Mouse (Mus musculus): ENCODE measurements around the gene Tmem39a. TPM values are rescaled to one million over a fixed set of nuclear protein-coding genes. Genes with fewer than 3 reads are reported as not detected.

The Tmem39a gene
- polyA plus RNA-seq, 1 experiment from 2014 or later, result 47.1 TPM

- H3K27me3 ChIP-seq, result no peaks in the 10 kb centered on the region
- peak; percentile 53 for ATAC-seq
- H3K9ac ChIP-seq (replicated peaks), result no peak overlapping the region
- H3K4me2 ChIP-seq (replicated peaks), result no peak overlapping the region
- H3K36me3 ChIP-seq, result no peaks in the 10 kb centered on the region
- H3K9me3 ChIP-seq, result no peaks in the 10 kb centered on the region
- no peak overlapping the region for H3K4me3 ChIP-seq (replicated peaks)
- WGBS, result 15% methylated on average over 6 of the region's 6 CpGs
- H3K27ac ChIP-seq, result no peak overlapping the region
- H3K4me1 ChIP-seq (replicated peaks), result peaks cover 3% of the 10 kb centered on the region; the same call in 1 of the 2 replicates
Measured at GRCm38 (mm10) chr16:38619054-38619453, 60.6 kb downstream of the Tmem39a start.

- Histone ChIP-seq H3K4me1 (replicated peaks) (peaks cover 3% of the 10 kb centered on the region; the same call in 1 of the 2 replicates), H3K9me3 (no peaks in the 10 kb centered on the region), H3K36me3 (no peaks in the 10 kb centered on the region), H3K4me3 (replicated peaks) (no peak overlapping the region), H3K4me2 (replicated peaks) (no peak overlapping the region), H3K27me3 (no peaks in the 10 kb centered on the region), H3K9ac (replicated peaks) (no peak overlapping the region), H3K27ac (no peak overlapping the region)
- 96% methylated on average over 16 of the region's 16 CpGs for WGBS
- no peak for ATAC-seq
Measured at GRCm38 (mm10) chr16:38620696-38621450, 62.4 kb downstream of the Tmem39a start.

GRCm38 (mm10) chr16:38622283-38622682, 63.8 kb downstream of the Tmem39a start:
- Histone ChIP-seq H3K4me3 (replicated peaks) (no peak overlapping the region), H3K4me2 (replicated peaks) (no peak overlapping the region), H3K9ac (replicated peaks) (no peak overlapping the region), H3K4me1 (replicated peaks) (peaks cover 3% of the 10 kb centered on the region; the same call in 1 of the 2 replicates), H3K9me3 (no peaks in the 10 kb centered on the region), H3K27ac (no peak overlapping the region), H3K27me3 (no peaks in the 10 kb centered on the region), H3K36me3 (no peaks in the 10 kb centered on the region)
- ATAC-seq, result no peak
- 69% methylated on average over 2 of the region's 2 CpGs for WGBS

GRCm38 (mm10) chr16:38624303-38624702, 65.8 kb downstream of the Tmem39a start:
- 76% methylated on average over 11 of the region's 11 CpGs for WGBS
- ATAC-seq, result no peak

GRCm38 (mm10) chr16:38625411-38625810, 66.9 kb downstream of the Tmem39a start:
- no peaks in the 10 kb centered on the region for H3K9me3 ChIP-seq
- H3K4me3 ChIP-seq (replicated peaks), result no peak overlapping the region
- H3K4me2 ChIP-seq (replicated peaks), result no peak overlapping the region

More at GRCm38 (mm10) chr16:38624303-38624702, 65.8 kb downstream of the Tmem39a start:
- H3K27me3 ChIP-seq, result no peaks in the 10 kb centered on the region
- H3K4me1 ChIP-seq (replicated peaks), result peaks cover 1% of the 10 kb centered on the region; the same call in 1 of the 2 replicates
- H3K9ac ChIP-seq (replicated peaks), result no peak overlapping the region
- no peak overlapping the region for H3K27ac ChIP-seq
- no peaks in the 10 kb centered on the region for H3K36me3 ChIP-seq
- no peaks in the 10 kb centered on the region for H3K9me3 ChIP-seq
- no peak overlapping the region for H3K4me2 ChIP-seq (replicated peaks)
- H3K4me3 ChIP-seq (replicated peaks), result no peak overlapping the region

GRCm38 (mm10) chr16:38625811-38626369, 67.4 kb downstream of the Tmem39a start:
- no peak for ATAC-seq
- no peak overlapping the region for H3K9ac ChIP-seq (replicated peaks)
- no peaks in the 10 kb centered on the region for H3K27me3 ChIP-seq
- WGBS, result 85% methylated on average over 10 of the region's 10 CpGs
- no peak overlapping the region for H3K4me3 ChIP-seq (replicated peaks)
- no peak overlapping the region for H3K27ac ChIP-seq
- H3K4me2 ChIP-seq (replicated peaks), result no peak overlapping the region
- no peaks in the 10 kb centered on the region for H3K4me1 ChIP-seq (replicated peaks)
- H3K36me3 ChIP-seq, result no peaks in the 10 kb centered on the region
- no peaks in the 10 kb centered on the region for H3K9me3 ChIP-seq

More at GRCm38 (mm10) chr16:38625411-38625810, 66.9 kb downstream of the Tmem39a start:
- ATAC-seq, result no peak
- Histone ChIP-seq H3K27ac (no peak overlapping the region), H3K9ac (replicated peaks) (no peak overlapping the region), H3K36me3 (no peaks in the 10 kb centered on the region), H3K4me1 (replicated peaks) (no peaks in the 10 kb centered on the region), H3K27me3 (no peaks in the 10 kb centered on the region)
- WGBS, result 92% methylated on average over 7 of the region's 7 CpGs

GRCm38 (mm10) chr16:38632147-38632546, 73.6 kb downstream of the Tmem39a start:
- Histone ChIP-seq H3K27ac (no peak overlapping the region), H3K4me2 (replicated peaks) (no peak overlapping the region), H3K4me1 (replicated peaks) (no peaks in the 10 kb centered on the region), H3K4me3 (replicated peaks) (no peak overlapping the region), H3K27me3 (no peaks in the 10 kb centered on the region), H3K9me3 (no peaks in the 10 kb centered on the region), H3K36me3 (no peaks in the 10 kb centered on the region), H3K9ac (replicated peaks) (no peak overlapping the region)
- ATAC-seq, result no peak
- 63% methylated on average over 6 of the region's 6 CpGs for WGBS

- Histone ChIP-seq H3K9ac (replicated peaks) (no peak overlapping the region), H3K27ac (no peak overlapping the region), H3K4me1 (replicated peaks) (no peaks in the 10 kb centered on the region), H3K4me3 (replicated peaks) (no peak overlapping the region), H3K4me2 (replicated peaks) (no peak overlapping the region), H3K36me3 (no peaks in the 10 kb centered on the region), H3K27me3 (no peaks in the 10 kb centered on the region), H3K9me3 (no peaks in the 10 kb centered on the region)
- no peak for ATAC-seq
- WGBS, result 83% methylated on average over 8 of the region's 8 CpGs
Measured at GRCm38 (mm10) chr16:38635833-38636390, 77.4 kb downstream of the Tmem39a start.

- Histone ChIP-seq H3K27me3 (no peaks in the 10 kb centered on the region), H3K36me3 (no peaks in the 10 kb centered on the region), H3K4me3 (replicated peaks) (no peak overlapping the region), H3K4me1 (replicated peaks) (no peaks in the 10 kb centered on the region), H3K27ac (no peak overlapping the region), H3K9ac (replicated peaks) (no peak overlapping the region), H3K9me3 (no peaks in the 10 kb centered on the region), H3K4me2 (replicated peaks) (no peak overlapping the region)
- WGBS, result 87% methylated on average over 9 of the region's 9 CpGs
- no peak for ATAC-seq
Measured at GRCm38 (mm10) chr16:38636682-38637081, 78.2 kb downstream of the Tmem39a start.

- no peaks in the 10 kb centered on the region for H3K4me1 ChIP-seq (replicated peaks)
- H3K27ac ChIP-seq, result no peak overlapping the region
- no peaks in the 10 kb centered on the region for H3K36me3 ChIP-seq
- no peak overlapping the region for H3K4me3 ChIP-seq (replicated peaks)
- H3K9me3 ChIP-seq, result no peaks in the 10 kb centered on the region
- 83% methylated on average over 10 of the region's 10 CpGs for WGBS
- H3K27me3 ChIP-seq, result no peaks in the 10 kb centered on the region
- no peak overlapping the region for H3K9ac ChIP-seq (replicated peaks)
- H3K4me2 ChIP-seq (replicated peaks), result no peak overlapping the region
- ATAC-seq, result no peak
Measured at GRCm38 (mm10) chr16:38637085-38637484, 78.6 kb downstream of the Tmem39a start.
